In the genomic region with DNA sequence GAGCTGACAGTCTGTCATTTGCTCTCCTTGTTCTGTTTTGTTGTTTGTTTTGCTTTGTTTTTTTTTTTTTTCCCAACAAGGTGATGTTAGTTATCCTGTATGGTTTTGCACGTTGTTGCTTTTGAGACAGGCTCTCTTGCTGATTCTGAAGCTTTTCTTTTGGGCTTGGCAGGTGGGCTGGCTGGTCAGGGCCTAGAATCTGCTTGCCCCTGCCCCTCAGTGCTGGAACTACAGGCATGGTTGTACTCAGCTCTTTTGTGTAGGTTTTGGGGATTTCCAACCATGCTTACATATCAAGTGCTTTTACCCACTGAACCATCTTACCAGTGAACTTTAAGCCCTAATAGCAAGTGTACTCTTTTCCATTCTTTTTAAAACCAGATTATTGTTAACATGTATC, we compare ENCODE assay signal across 27 mouse cellular contexts.
DNase-seq lines count a peak whose midpoint lies in the region; ATAC-seq lines count a peak whose summit lies in the region.
"Had no signal": no experiment of that assay in that cellular context is flagged by ENCODE, and none has a peak within 500 bp of the region (broad histone marks: within the 10 kb centered on the region; RNA-seq: fewer than 3 reads in every experiment).

No protein-coding gene starts in this region.

- H3K27ac ChIP-seq in forebrain, embryonic 10.5 days, result peak overlapping the region; percentile 84
- H3K27ac ChIP-seq in forebrain, embryonic 15.5 days (replicated peaks), result no peak overlapping the region
- H3K27ac ChIP-seq in midbrain, embryonic 10.5 days (replicated peaks), result peak overlapping the region; percentile 81
- no peak overlapping the region for H3K27ac ChIP-seq in midbrain, embryonic 16.5 days (ENCODE audit: low read length)
- peak overlapping the region; percentile 23; the same call in 1 of the 2 replicates for H3K27ac ChIP-seq in hindbrain, embryonic 13.5 days
- H3K27ac ChIP-seq: embryonic facial prominence, embryonic 12.5 days; gastrocnemius, adult 2 months; heart, embryonic 15.5 days; kidney, postnatal 0 days; left cerebral cortex, adult 2 months; limb, embryonic 10.5 days; liver, embryonic 15.5 days; lung, embryonic 15.5 days; stomach, postnatal 0 days had no signal

- no peaks in the 10 kb centered on the region for H3K27me3 ChIP-seq in forebrain, embryonic 10.5 days (ENCODE audit: poor library complexity, severe bottlenecking)
- no peaks in the 10 kb centered on the region for H3K27me3 ChIP-seq in forebrain, embryonic 15.5 days
- H3K27me3 ChIP-seq in midbrain, embryonic 10.5 days (ENCODE audit: low read depth, poor library complexity, severe bottlenecking), result no peaks in the 10 kb centered on the region
- H3K27me3 ChIP-seq in midbrain, embryonic 16.5 days (ENCODE audit: control insufficient read depth, insufficient read depth, low read depth, low read length), result no peaks in the 10 kb centered on the region
- H3K27me3 ChIP-seq in hindbrain, embryonic 13.5 days, result no peaks in the 10 kb centered on the region
- H3K27me3 ChIP-seq: embryonic facial prominence, embryonic 12.5 days; heart, embryonic 15.5 days; liver, embryonic 15.5 days; lung, embryonic 15.5 days had no signal

- no peak overlapping the region for H3K9ac ChIP-seq in forebrain, embryonic 15.5 days (replicated peaks)
- H3K9ac ChIP-seq in midbrain, embryonic 16.5 days (ENCODE audit: low read depth, low read length), result no peak overlapping the region
- no peak overlapping the region for H3K9ac ChIP-seq in hindbrain, embryonic 13.5 days
- H3K9ac ChIP-seq: embryonic facial prominence, embryonic 12.5 days; heart, embryonic 15.5 days; liver, embryonic 15.5 days; lung, embryonic 15.5 days had no signal

- no peaks in the 10 kb centered on the region for H3K36me3 ChIP-seq in forebrain, embryonic 10.5 days (replicated peaks)
- no peaks in the 10 kb centered on the region for H3K36me3 ChIP-seq in forebrain, embryonic 15.5 days
- H3K36me3 ChIP-seq in midbrain, embryonic 10.5 days, result no peaks in the 10 kb centered on the region
- no peaks in the 10 kb centered on the region for H3K36me3 ChIP-seq in midbrain, embryonic 16.5 days (ENCODE audit: control insufficient read depth, insufficient read depth, low read length)
- no peaks in the 10 kb centered on the region for H3K36me3 ChIP-seq in hindbrain, embryonic 13.5 days
- H3K36me3 ChIP-seq: embryonic facial prominence, embryonic 12.5 days; heart, embryonic 15.5 days; limb, embryonic 10.5 days; liver, embryonic 15.5 days; lung, embryonic 15.5 days had no signal

- H3K4me2 ChIP-seq in forebrain, embryonic 15.5 days (replicated peaks), result no peak overlapping the region
- no peak overlapping the region for H3K4me2 ChIP-seq in midbrain, embryonic 16.5 days (ENCODE audit: low read length)
- H3K4me2 ChIP-seq in hindbrain, embryonic 13.5 days, result no peak overlapping the region
- H3K4me2 ChIP-seq: embryonic facial prominence, embryonic 12.5 days; heart, embryonic 15.5 days; liver, embryonic 15.5 days; lung, embryonic 15.5 days had no signal

- peaks cover 40% of the 10 kb centered on the region for H3K4me1 ChIP-seq in forebrain, embryonic 10.5 days
- H3K4me1 ChIP-seq in forebrain, embryonic 15.5 days, result peaks cover 6% of the 10 kb centered on the region; the same call in 1 of the 2 replicates
- H3K4me1 ChIP-seq in midbrain, embryonic 10.5 days, result peaks cover 31% of the 10 kb centered on the region
- peaks cover 3% of the 10 kb centered on the region for H3K4me1 ChIP-seq in midbrain, embryonic 16.5 days (ENCODE audit: control insufficient read depth, insufficient read depth, low read length)
- H3K4me1 ChIP-seq in hindbrain, embryonic 13.5 days (replicated peaks), result peaks cover 6% of the 10 kb centered on the region; the same call in 1 of the 2 replicates
- H3K4me1 ChIP-seq: embryonic facial prominence, embryonic 12.5 days; heart, embryonic 15.5 days; limb, embryonic 10.5 days; liver, embryonic 15.5 days; lung, embryonic 15.5 days had no signal

- no peak for ATAC-seq in forebrain, embryonic 15.5 days (replicated peaks)
- ATAC-seq in midbrain, embryonic 16.5 days, result no peak
- no peak; the same call in 1 of the 2 replicates for ATAC-seq in hindbrain, embryonic 13.5 days (ENCODE audit: low FRiP score)
- ATAC-seq: inflammation-experienced regulatory T-cells, adult 6 months had no signal

- DNase-seq in forebrain, embryonic 10.5 days (ENCODE audit: extremely low spot score, low spot score), result peak; percentile 23
- no peak for DNase-seq in midbrain, embryonic 10.5 days (ENCODE audit: low spot score)
- DNase-seq in retina, postnatal 1 day, result peak; percentile 16
- DNase-seq in frontal cortex, postnatal 10 days (ENCODE audit: low spot score in 2 of 2), result no peak
- DNase-seq in right cerebral cortex, adult 18-20 months, result no peak
- DNase-seq: adrenal gland, postnatal 14 days; cerebellum, adult 9-10 months; gastrocnemius, adult 2 months; heart, postnatal 36 days; kidney, adult 2 months; liver; lung, postnatal 4 days; right cerebral cortex, postnatal 14 days; thymus, adult 2 months had no signal

- WGBS in forebrain, embryonic 10.5 days, result 11% methylated on average over 1 of the region's 1 CpGs
- WGBS in forebrain, embryonic 15.5 days, result 4% methylated on average over 1 of the region's 1 CpGs
- 28% methylated on average over 1 of the region's 1 CpGs for WGBS in midbrain, embryonic 10.5 days
- WGBS in midbrain, embryonic 16.5 days, result 19% methylated on average over 1 of the region's 1 CpGs
- 16% methylated on average over 1 of the region's 1 CpGs for WGBS in hindbrain, embryonic 13.5 days

- no peaks in the 10 kb centered on the region for H3K9me3 ChIP-seq in forebrain, embryonic 10.5 days
- H3K9me3 ChIP-seq in forebrain, embryonic 15.5 days, result no peaks in the 10 kb centered on the region
- no peaks in the 10 kb centered on the region for H3K9me3 ChIP-seq in midbrain, embryonic 10.5 days (replicated peaks)
- peaks cover 4% of the 10 kb centered on the region for H3K9me3 ChIP-seq in midbrain, embryonic 16.5 days (replicated peaks; ENCODE audit: control insufficient read depth, low read length, poor library complexity, severe bottlenecking)
- H3K9me3 ChIP-seq in hindbrain, embryonic 13.5 days, result no peaks in the 10 kb centered on the region; the same call in 1 of the 2 replicates
- H3K9me3 ChIP-seq: embryonic facial prominence, embryonic 12.5 days; heart, embryonic 15.5 days; limb, embryonic 10.5 days; liver, embryonic 15.5 days; lung, embryonic 15.5 days had no signal

- no peak overlapping the region for H3K4me3 ChIP-seq in forebrain, embryonic 10.5 days
- H3K4me3 ChIP-seq in forebrain, embryonic 15.5 days, result no peak overlapping the region
- H3K4me3 ChIP-seq in midbrain, embryonic 10.5 days, result no peak overlapping the region
- H3K4me3 ChIP-seq in midbrain, embryonic 16.5 days (ENCODE audit: low read depth, low read length), result no peak overlapping the region
- no peak overlapping the region for H3K4me3 ChIP-seq in hindbrain, embryonic 13.5 days
- H3K4me3 ChIP-seq: embryonic facial prominence, embryonic 12.5 days; gastrocnemius, adult 2 months; heart, embryonic 15.5 days; left cerebral cortex, adult 2 months; limb, embryonic 10.5 days; liver, embryonic 15.5 days; lung, embryonic 15.5 days; myocyte had no signal

Comparison
In these comparisons a context has a peak if more than half of its experiments do, and no peak if none do; other contexts are left out.
1. H3K27ac ChIP-seq: peak in forebrain, embryonic 10.5 days (single experiment), midbrain, embryonic 10.5 days (single experiment) and hindbrain, embryonic 13.5 days (single experiment); none in forebrain, embryonic 15.5 days (single experiment) and midbrain, embryonic 16.5 days (single experiment).
2. DNase-seq: peak in forebrain, embryonic 10.5 days (single experiment) and retina, postnatal 1 day (single experiment); none in midbrain, embryonic 10.5 days (single experiment), frontal cortex, postnatal 10 days (0 of 2) and right cerebral cortex, adult 18-20 months (single experiment).